Mouse (Mus musculus): ENCODE results near the gene Ets1. TPM values are rescaled to one million over a fixed set of nuclear protein-coding genes. Genes with fewer than 3 reads are reported as not detected.

The Ets1 gene
- polyA plus RNA-seq, 1 experiment from 2014 or later: 50.2 TPM

DNA sequence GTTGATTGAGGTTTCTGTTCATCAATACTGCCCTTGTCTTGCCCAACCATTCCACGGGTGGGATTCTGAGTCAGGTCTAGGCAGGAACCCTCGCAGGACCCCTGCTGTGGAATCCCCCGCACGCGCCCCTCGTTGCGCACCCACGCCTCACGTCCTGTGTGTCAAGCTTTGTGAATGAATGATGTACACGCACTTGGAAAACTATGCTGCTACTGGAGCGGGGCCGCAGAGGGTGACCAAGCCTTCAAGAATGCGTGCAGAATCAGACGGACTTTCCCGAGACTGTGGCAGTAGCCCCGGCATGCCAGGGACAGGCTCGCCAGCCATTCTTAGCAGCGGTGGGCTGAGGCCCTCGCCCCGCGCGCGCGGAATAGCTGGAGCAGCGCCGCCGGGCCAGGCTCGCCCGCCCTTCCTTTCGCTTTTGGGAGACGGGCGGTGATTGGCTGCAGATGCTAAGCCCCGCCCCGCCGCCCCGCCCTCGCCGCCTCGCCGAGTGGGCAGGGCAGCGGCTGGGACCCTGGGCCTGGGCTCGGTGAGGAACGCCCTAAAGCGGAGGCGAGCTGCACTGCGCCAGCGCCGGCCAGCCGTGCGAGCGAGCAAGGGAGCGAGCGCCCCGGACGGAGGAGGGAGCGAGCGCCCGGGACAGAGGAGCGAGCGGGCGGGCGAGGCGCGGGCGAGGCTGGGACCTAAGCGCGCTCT is 59.6 kb downstream of the Ets1 start:
- Histone ChIP-seq H3K4me3 (peak overlapping the region; percentile 74), H3K36me3 (no peaks in the 10 kb centered on the region), H3K27me3 (ENCODE audit: insufficient read depth, poor library complexity, severe bottlenecking) (peaks cover 32% of the 10 kb centered on the region; the same call in 1 of the 2 replicates), H3K9me3 (no peaks in the 10 kb centered on the region), H3K4me1 (peaks cover 30% of the 10 kb centered on the region), H3K27ac (peak overlapping the region; percentile 90)
- peak; percentile 97 for DNase-seq (ENCODE audit: low spot score)
- WGBS: under 1% methylated on average over 67 of the region's 67 CpGs

DNA sequence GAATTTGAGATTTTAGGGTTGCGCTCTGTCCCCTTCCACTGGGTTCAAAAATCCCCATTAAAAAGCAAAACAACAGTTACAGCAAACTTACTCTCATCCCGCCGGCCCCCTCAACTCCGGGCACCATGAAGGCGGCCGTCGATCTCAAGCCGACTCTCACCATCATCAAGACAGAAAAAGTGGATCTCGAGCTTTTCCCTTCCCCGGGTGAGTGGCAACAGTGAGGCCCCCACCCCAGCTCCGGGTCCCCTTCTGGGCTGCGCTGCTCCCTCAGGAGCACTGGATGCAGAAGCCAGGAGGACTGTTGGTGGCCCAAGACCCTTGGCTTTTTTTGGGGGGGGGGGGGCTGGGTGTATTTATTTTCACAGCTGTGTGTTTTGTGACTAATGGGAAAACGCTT is 60.2 kb downstream of the Ets1 start:
- H3K36me3 ChIP-seq: no peaks in the 10 kb centered on the region; the same call in 1 of the 2 replicates
- H3K27ac ChIP-seq: peak overlapping the region; percentile 90
- H3K4me1 ChIP-seq: peaks cover 33% of the 10 kb centered on the region
- no peaks in the 10 kb centered on the region for H3K9me3 ChIP-seq
- no peak for DNase-seq (ENCODE audit: low spot score)
- peaks cover 27% of the 10 kb centered on the region; the same call in 1 of the 2 replicates for H3K27me3 ChIP-seq (ENCODE audit: insufficient read depth, poor library complexity, severe bottlenecking)
- under 1% methylated on average over 13 of the region's 13 CpGs for WGBS
- H3K4me3 ChIP-seq: peak overlapping the region; percentile 74

DNA sequence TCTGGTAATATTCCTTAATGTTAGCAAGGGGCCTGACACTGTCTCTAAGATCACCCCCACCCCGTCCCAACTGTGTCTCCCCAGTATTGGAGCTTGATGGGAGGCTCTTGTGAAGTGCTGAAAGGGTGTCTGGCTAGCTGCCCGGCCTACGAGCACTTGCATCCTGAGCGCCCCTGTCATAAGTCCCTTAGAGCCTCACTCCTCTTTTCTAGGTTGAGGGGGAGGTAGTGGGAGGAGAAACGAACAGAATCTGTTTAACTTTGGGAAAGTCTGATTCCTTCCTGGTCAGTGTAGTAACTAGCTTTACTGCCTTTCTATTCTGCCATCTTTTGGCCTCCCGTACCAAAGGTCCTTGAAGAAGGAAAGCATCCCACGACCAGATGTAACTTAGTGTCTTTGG is 60.7 kb downstream of the Ets1 start:
- no peak for DNase-seq (ENCODE audit: low spot score)

DNA sequence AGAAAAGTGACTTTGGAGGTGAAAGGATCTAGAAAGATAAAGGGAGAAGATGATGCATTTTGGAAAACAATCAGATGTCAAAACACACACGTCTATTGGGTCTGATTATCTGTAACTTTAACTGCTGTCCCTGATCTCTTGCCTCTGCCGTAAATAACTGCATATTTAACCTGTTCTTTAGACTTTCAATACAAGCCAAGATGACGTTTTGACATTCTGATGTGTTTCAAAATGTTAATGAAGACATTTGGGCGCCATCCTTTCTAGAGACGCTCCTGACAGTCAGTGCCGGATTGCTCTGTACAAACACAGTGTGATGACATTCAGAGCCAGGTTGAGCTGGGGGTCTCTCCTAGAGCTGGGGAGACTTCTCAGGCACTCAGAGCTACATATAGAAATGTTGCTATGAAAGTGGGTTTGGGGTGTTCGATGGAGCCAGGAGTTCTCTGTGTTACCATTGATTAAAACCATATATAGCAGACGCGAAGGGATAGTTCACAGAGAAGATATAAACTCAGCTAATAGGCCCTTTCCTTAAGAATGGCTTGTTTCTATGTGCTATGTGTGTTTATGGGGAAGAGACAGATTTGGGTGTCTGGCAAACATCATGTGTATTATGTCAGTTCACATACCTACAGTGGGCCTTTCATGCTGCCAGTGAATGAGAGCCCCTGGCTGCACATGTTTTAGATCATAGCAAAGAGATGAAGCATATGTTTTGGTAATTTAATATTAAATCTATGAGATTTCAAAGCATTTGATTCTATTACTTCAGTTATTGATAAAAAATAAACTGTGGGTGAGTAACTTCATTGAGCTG is 61.5 kb downstream of the Ets1 start:
- Histone ChIP-seq H3K9me3 (no peaks in the 10 kb centered on the region), H3K27me3 (ENCODE audit: insufficient read depth, poor library complexity, severe bottlenecking) (peaks cover 18% of the 10 kb centered on the region; the same call in 1 of the 2 replicates), H3K4me3 (peak overlapping the region; percentile 74), H3K36me3 (no peaks in the 10 kb centered on the region; the same call in 1 of the 2 replicates), H3K27ac (peak overlapping the region; percentile 90), H3K4me1 (peaks cover 34% of the 10 kb centered on the region)
- WGBS: 58% methylated on average over 9 of the region's 9 CpGs
- DNase-seq (ENCODE audit: low spot score): no peak

More for the DNA sequence above, 60.7 kb downstream of the Ets1 start:
- peaks cover 34% of the 10 kb centered on the region for H3K4me1 ChIP-seq
- H3K4me3 ChIP-seq: peak overlapping the region; percentile 74
- H3K9me3 ChIP-seq: no peaks in the 10 kb centered on the region
- no peaks in the 10 kb centered on the region; the same call in 1 of the 2 replicates for H3K36me3 ChIP-seq
- H3K27ac ChIP-seq: peak overlapping the region; percentile 90
- peaks cover 22% of the 10 kb centered on the region; the same call in 1 of the 2 replicates for H3K27me3 ChIP-seq (ENCODE audit: insufficient read depth, poor library complexity, severe bottlenecking)
- 7% methylated on average over 7 of the region's 7 CpGs for WGBS

DNA sequence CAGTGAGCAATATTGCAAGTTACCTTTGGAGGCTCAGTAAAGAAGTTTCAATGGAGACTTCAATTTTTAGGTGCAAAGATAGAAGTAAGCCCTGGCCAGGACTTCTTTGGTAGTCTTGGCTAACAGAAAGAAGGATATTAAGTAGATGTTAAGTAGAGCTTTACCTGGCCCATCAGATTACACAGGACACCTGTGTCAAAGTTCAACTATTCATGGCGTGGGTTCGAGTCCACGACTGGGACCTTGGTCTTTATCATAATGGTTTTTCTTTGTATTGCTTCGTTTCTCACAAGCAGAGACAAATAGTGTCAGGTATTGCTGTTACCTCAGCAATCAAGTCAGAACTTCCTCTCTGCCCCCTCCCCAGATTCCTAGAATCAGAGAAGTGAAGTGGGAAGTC is 62.7 kb downstream of the Ets1 start:
- no peak for DNase-seq (ENCODE audit: low spot score)
- Histone ChIP-seq H3K9me3 (no peaks in the 10 kb centered on the region), H3K27me3 (ENCODE audit: insufficient read depth, poor library complexity, severe bottlenecking) (peaks cover 17% of the 10 kb centered on the region; the same call in 1 of the 2 replicates), H3K4me1 (peaks cover 34% of the 10 kb centered on the region), H3K4me3 (peak overlapping the region; percentile 41), H3K27ac (no peak overlapping the region), H3K36me3 (no peaks in the 10 kb centered on the region; the same call in 1 of the 2 replicates)
- 83% methylated on average over 4 of the region's 4 CpGs for WGBS

DNA sequence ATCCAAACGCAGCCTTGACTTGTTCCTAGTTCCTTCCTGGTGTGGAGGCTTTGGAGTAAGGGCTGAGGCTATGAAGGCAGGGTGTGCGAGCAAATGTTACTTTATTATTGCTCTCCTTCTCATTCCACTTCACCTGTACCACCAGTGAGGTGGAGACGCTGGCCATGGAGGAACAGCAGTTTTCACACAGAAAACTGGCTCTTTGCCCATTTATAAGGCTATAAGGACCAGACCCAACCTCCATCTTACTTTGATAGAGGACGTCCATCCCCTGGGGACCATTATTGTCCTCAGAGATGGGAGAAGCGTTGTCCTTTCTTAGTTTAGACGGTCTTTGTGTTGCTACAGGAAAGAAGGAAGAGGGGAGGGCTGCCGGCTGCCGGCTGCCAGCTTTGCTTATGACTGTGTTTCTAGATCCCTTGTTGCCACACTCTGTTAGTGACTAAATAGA is 63.4 kb downstream of the Ets1 start:
- 57% methylated on average over 8 of the region's 8 CpGs for WGBS
- Histone ChIP-seq H3K36me3 (no peaks in the 10 kb centered on the region; the same call in 1 of the 2 replicates), H3K27ac (peak overlapping the region; percentile 47), H3K27me3 (ENCODE audit: insufficient read depth, poor library complexity, severe bottlenecking) (peaks cover 11% of the 10 kb centered on the region; the same call in 1 of the 2 replicates), H3K4me3 (peak overlapping the region; percentile 41), H3K9me3 (no peaks in the 10 kb centered on the region), H3K4me1 (peaks cover 37% of the 10 kb centered on the region)
- no peak for DNase-seq (ENCODE audit: low spot score)

DNA sequence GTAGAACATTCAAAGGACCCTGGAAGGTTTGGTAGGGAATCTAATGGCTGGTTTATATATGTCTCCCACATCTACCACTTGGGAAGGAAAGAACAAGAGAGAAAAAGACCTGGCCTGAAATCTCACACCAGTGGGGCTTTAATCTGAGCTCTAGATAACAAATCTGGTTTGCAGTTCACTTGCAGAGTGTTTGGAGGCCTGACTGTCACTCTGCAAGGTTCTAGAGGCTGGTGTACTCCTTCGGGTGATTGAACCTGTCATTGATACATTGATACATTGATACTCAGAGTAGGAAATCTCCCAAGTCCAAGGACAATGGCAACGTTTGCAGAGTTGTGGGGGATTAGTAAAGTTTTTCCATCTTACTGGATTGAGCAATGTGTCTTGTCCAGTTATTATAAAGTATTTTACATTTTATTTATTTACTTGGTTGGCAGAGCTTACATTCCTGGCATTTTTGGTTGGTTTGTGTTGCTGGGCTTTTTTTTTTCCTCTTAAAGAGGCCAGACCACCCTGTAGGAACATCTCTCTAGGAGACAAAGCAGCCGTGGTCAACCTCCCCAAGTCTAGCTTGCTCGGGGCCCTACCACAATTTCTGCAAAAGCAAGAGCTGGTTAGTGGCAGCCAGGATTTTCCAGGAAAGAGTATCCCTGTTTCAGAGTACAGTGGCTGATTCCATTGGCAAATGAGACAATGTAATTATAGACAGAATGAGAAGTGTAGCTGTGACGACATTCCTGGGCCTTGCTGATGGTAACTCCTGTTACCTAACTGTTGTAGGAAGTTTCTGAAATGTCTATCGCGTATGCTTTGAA is 64.3 kb downstream of the Ets1 start:
- H3K4me1 ChIP-seq: peaks cover 33% of the 10 kb centered on the region
- no peak overlapping the region for H3K27ac ChIP-seq
- 53% methylated on average over 7 of the region's 7 CpGs for WGBS

DNA sequence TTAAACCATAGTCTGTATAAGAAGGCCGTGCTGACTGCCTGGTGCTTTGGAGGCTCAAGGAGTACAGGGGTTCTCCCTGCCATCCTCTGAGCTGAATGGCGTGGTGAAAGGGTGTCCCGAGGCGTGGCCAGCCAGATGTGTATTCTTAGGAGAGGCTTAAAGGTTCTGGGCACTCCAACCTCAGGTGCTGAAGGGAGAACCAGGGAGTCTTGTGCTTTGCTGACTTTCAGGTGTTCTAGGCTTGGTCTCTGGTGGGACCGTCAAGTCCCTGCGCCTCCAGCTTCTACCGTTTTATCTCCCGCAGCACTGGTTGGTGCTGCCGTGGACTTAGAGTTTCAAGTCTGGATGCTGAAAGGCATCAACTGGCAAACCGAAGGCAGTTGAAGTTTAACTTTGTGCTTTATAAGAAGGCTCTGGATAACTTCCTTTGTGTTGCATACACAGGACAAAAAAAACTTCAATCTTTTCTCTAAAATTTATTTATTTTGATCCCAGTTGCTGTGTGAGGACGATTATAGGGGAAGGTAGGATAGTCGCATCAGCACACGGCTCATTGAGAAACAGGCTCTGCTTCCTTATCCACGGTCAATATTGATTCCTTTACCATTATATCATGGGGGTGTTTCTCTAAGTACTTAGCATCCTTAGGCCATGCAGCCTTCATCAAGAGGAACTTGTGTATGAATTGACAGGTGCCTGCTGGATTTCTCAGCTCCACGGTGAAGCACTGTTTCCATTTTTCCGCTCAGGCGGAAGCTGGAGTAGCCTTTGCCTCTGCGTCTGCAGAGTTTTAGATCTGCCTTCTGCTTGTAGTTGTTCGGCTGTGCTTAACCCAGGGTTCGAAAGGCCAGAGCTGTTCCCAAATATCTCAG is 65.3 kb downstream of the Ets1 start:
- Histone ChIP-seq H3K27me3 (ENCODE audit: insufficient read depth, poor library complexity, severe bottlenecking) (peaks cover 5% of the 10 kb centered on the region; the same call in 1 of the 2 replicates), H3K36me3 (no peaks in the 10 kb centered on the region; the same call in 1 of the 2 replicates), H3K4me1 (peaks cover 33% of the 10 kb centered on the region), H3K9me3 (no peaks in the 10 kb centered on the region), H3K4me3 (no peak overlapping the region), H3K27ac (no peak overlapping the region)
- WGBS: 76% methylated on average over 20 of the region's 20 CpGs
- DNase-seq (ENCODE audit: low spot score): peak; percentile 35

More for the DNA sequence above, 64.3 kb downstream of the Ets1 start:
- H3K9me3 ChIP-seq: no peaks in the 10 kb centered on the region
- peaks cover 5% of the 10 kb centered on the region; the same call in 1 of the 2 replicates for H3K27me3 ChIP-seq (ENCODE audit: insufficient read depth, poor library complexity, severe bottlenecking)
- no peaks in the 10 kb centered on the region; the same call in 1 of the 2 replicates for H3K36me3 ChIP-seq
- DNase-seq (ENCODE audit: low spot score): peak; percentile 35
- peak overlapping the region; percentile 41 for H3K4me3 ChIP-seq

DNA sequence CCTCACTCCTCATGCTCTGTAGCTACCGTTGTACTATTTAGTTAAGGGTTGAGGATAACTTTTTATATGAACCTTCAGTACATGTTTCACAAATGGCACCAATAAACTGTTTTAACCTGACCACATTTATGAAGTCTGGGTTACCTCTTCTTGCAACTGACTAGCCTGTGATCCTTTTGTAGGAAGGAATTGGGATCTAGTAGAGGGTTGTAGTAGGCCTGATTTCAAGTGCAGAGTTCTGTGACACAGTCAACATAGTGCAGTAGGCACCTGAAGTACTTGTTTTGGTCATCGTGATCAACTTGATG is 65.9 kb downstream of the Ets1 start:
- peaks cover 27% of the 10 kb centered on the region for H3K4me1 ChIP-seq

DNA sequence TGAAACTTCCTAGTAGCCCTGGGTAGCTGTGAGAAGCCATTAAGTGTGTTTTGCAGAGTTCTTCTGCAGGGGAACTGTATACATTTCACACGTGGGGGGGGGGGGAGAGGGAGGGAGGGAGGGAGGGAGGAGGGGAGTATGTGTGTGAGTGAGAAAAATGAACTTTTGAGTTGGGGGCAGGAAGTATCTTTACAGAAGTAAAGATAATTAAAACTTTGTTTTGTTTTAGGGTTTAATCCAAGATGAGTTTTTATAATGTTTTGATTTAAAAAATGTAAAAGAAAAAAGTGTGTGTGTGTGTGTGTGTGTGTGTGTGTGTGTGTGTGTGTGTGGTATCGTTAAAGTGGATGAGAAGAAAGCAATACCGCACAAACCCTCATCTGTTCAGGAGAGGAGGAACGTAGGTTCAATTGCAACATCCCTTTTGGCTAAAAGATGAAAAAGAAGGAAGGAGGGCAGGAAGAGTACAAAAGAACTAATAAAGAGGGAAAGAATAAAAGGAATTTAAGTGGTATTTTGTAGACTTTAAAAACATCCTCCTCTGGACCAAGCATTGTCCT is 66.9 kb downstream of the Ets1 start:
- WGBS: 70% methylated on average over 4 of the region's 4 CpGs
- Histone ChIP-seq H3K36me3 (no peaks in the 10 kb centered on the region; the same call in 1 of the 2 replicates), H3K4me3 (no peak overlapping the region), H3K9me3 (no peaks in the 10 kb centered on the region), H3K27ac (no peak overlapping the region), H3K4me1 (peaks cover 23% of the 10 kb centered on the region), H3K27me3 (ENCODE audit: insufficient read depth, poor library complexity, severe bottlenecking) (peaks cover 5% of the 10 kb centered on the region; the same call in 1 of the 2 replicates)
- no peak for DNase-seq (ENCODE audit: low spot score)

More for the DNA sequence above, 65.9 kb downstream of the Ets1 start:
- Histone ChIP-seq H3K9me3 (no peaks in the 10 kb centered on the region), H3K27ac (no peak overlapping the region), H3K27me3 (ENCODE audit: insufficient read depth, poor library complexity, severe bottlenecking) (peaks cover 5% of the 10 kb centered on the region; the same call in 1 of the 2 replicates), H3K4me3 (no peak overlapping the region), H3K36me3 (no peaks in the 10 kb centered on the region; the same call in 1 of the 2 replicates)
- 87% methylated on average over 2 of the region's 2 CpGs for WGBS
- DNase-seq (ENCODE audit: low spot score): no peak

DNA sequence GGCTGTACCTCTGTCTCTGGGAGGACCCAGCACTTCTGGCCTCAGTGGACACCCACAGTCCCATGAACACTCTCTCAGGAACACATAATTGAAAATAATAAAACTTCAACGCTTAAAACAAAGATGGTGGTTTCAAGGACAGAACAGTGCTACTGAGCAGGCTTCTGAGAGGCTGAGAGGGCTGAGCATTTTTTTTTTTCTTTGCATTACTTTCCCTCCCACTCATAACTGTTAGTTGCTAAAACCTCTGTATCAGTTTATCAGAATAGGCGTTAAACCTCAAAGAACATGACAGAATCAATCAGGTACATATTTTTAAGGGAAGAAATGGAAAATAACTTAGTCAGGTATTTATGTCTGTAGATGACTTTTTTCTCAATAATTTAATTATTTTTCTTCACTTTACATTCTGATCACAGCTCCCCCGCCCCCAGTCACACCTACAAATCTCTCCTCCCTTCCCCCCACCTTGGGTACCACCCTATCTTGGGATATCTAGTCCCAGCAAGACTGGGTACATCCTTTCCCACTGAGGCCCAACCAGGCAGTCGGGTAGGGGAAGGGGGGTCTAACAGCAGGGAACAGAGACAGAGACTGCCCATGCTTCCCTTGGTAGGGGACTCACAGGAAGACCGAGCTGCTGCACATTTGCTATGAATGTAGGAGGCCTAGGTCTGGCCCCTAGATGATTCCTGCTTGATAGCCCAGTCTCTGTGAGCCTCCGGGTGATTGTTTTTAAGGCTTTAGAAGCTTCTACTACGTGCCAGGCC is 68.1 kb downstream of the Ets1 start:
- Histone ChIP-seq H3K9me3 (no peaks in the 10 kb centered on the region), H3K27ac (no peak overlapping the region), H3K4me3 (no peak overlapping the region), H3K36me3 (no peaks in the 10 kb centered on the region; the same call in 1 of the 2 replicates), H3K27me3 (ENCODE audit: insufficient read depth, poor library complexity, severe bottlenecking) (peaks cover 5% of the 10 kb centered on the region; the same call in 1 of the 2 replicates), H3K4me1 (peaks cover 30% of the 10 kb centered on the region)
- DNase-seq (ENCODE audit: low spot score): no peak
- 67% methylated on average over 7 of the region's 7 CpGs for WGBS

All from heart, embryonic 10.5 days (tissue).